Mouse (Mus musculus) lung, postnatal 14 days (tissue): Measurements from ENCODE around the gene Dhx30.
"Not testable (repeated sequence)": the region's sequence is repeated elsewhere in the genome, so short reads cannot be mapped to it uniquely, and the experiment has no call there.

Experiments used
- DNase-seq: peaks from one replicate; pipeline ENCODE4 v3.0.0; 2021

Dhx30 gene

GRCm38 (mm10) chr9:110117779-110118139 is at the start of gene Dhx30:
Gene Dhx30, minus strand, starts transcription at chr9:110117830.
- no peak for DNase-seq

GRCm38 (mm10) chr9:110163071-110163470 is 45.4 kb upstream of the Dhx30 start:
- no peak for DNase-seq

GRCm38 (mm10) chr9:110162441-110162840 is 44.8 kb upstream of the Dhx30 start:
- DNase-seq, result no peak

- not testable (repeated sequence) for DNase-seq
Measured at GRCm38 (mm10) chr9:110160486-110160885, 42.9 kb upstream of the Dhx30 start.

- DNase-seq, result no peak
Measured at GRCm38 (mm10) chr9:110159036-110159435, 41.4 kb upstream of the Dhx30 start.

GRCm38 (mm10) chr9:110148598-110148997 is 31.0 kb upstream of the Dhx30 start:
- no peak for DNase-seq

- no peak for DNase-seq
Measured at GRCm38 (mm10) chr9:110142097-110142496, 24.5 kb upstream of the Dhx30 start.

- no peak for DNase-seq
Measured at GRCm38 (mm10) chr9:110139119-110139518, 21.5 kb upstream of the Dhx30 start.

- DNase-seq, result no peak
Measured at GRCm38 (mm10) chr9:110134176-110134575, 16.5 kb upstream of the Dhx30 start.

- no peak for DNase-seq
Measured at GRCm38 (mm10) chr9:110132921-110133320, 15.3 kb upstream of the Dhx30 start.

- peak; percentile 29 for DNase-seq
Measured at GRCm38 (mm10) chr9:110132201-110132605, 14.6 kb upstream of the Dhx30 start.

GRCm38 (mm10) chr9:110131525-110132197 is 14.0 kb upstream of the Dhx30 start:
- peak; percentile 100 for DNase-seq

GRCm38 (mm10) chr9:110130896-110131524 is 13.4 kb upstream of the Dhx30 start:
- DNase-seq, result no peak

- not testable (repeated sequence) for DNase-seq
Measured at GRCm38 (mm10) chr9:110124008-110124540, 6.4 kb upstream of the Dhx30 start.

GRCm38 (mm10) chr9:110123322-110123721 is 5.7 kb upstream of the Dhx30 start:
- DNase-seq, result no peak

- no peak for DNase-seq
Measured at GRCm38 (mm10) chr9:110121424-110121823, 3.8 kb upstream of the Dhx30 start.

- no peak for DNase-seq
Measured at GRCm38 (mm10) chr9:110118249-110118648, 619 bp upstream of the Dhx30 start.

GRCm38 (mm10) chr9:110116977-110117778 is 452 bp downstream of the Dhx30 start, which contains the start of gene Smarcc1:
Gene Smarcc1, plus strand, starts transcription at chr9:110117708.
- peak; percentile 87 for DNase-seq

GRCm38 (mm10) chr9:110116353-110116976 is 1.2 kb downstream of the Dhx30 start:
- DNase-seq, result no peak

- DNase-seq, result peak; percentile 95
Measured at GRCm38 (mm10) chr9:110100627-110101600, 16.7 kb downstream of the Dhx30 start.

GRCm38 (mm10) chr9:110097791-110098190 is 19.8 kb downstream of the Dhx30 start:
- DNase-seq, result no peak

- DNase-seq, result no peak
Measured at GRCm38 (mm10) chr9:110094761-110095160, 22.9 kb downstream of the Dhx30 start.
